Mouse (Mus musculus): ENCODE results near the gene BC003965. TPM values are rescaled to one million over a fixed set of nuclear protein-coding genes. Genes with fewer than 3 reads are reported as not detected.
"Not testable (repeated sequence)": the region's sequence is repeated elsewhere in the genome, so short reads cannot be mapped to it uniquely, and the experiment has no call there.

Gene BC003965
- polyA plus RNA-seq, 1 experiment from 2014 or later: 16.6 TPM

DNA sequence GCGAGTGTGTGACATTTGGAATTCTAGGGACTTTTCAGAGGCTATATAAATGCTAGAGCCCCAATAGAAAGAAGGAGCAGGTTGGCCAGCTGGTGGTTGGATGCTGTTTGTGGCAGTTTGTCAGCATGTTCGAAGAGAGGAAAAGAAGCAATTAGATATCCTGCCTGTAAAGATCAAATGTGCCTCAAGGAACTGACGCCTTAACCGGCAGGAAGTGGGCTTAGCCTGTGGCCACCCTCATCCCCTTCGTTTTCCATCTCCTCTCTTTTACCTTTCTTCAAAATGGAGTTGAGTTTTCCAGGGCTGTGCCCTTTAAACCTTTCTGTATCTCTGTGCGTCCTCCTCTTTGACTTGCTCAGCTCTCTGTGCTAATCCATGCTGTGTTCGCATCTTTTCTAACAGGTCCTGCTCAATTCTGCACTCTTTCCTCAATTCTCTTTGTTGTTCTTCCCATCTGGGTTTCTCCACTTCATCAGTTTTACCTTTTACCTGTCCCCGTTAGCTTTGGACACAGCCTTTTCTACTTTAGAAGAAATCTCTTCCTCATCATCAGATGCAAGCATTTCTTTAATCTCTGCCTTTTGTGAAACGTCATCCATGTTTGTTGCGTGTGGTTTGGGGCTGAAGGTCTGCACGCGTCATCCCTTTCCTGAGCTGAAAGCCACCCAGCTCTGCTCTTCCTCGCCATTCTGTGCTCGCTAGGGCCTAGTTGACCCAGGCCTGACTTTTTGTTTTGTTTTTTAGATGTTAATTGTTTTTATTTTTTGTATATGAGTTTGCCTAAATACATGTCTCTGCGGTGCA is 35.3 kb downstream of the BC003965 start:
- no peaks in the 10 kb centered on the region for H3K9me3 ChIP-seq (replicated peaks)
- no peak overlapping the region for H3K4me2 ChIP-seq
- no peak overlapping the region for H3K9ac ChIP-seq
- no peak for ATAC-seq (ENCODE audit: insufficient read depth)
- peaks cover 41% of the 10 kb centered on the region for H3K4me1 ChIP-seq (replicated peaks)
- 74% methylated on average over 15 of the region's 15 CpGs for whole genome bisulfite sequencing (ENCODE audit: insufficient replicate concordance)
- H3K27ac ChIP-seq (replicated peaks): no peak overlapping the region
- peaks cover 25% of the 10 kb centered on the region for H3K36me3 ChIP-seq (replicated peaks)
- H3K4me3 ChIP-seq (replicated peaks): no peak overlapping the region
- H3K27me3 ChIP-seq: no peaks in the 10 kb centered on the region

DNA sequence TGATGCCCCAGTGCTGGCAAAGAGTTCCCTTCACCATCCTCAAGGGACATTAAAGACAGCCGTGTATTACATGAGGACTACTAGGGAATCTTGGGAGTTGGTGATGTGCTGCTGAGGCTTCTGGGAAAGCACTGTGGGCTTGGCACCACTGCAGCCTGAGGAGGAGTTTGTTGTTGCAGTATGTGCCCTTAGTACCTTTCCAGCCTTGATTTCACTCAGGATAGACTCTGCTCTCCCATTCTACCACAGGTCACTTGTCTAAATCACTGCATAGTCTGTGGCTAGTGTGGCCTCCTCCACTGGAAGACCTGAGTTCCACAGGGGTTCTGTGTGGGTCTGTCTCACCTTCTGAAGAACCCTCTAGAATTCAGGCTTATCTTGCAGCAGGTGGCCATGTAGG is 36.4 kb downstream of the BC003965 start:
- H3K9ac ChIP-seq: 0 out of 2 replicates have a peak overlapping the region, but pooled peaks have one; percentile 70
- no peak for ATAC-seq (ENCODE audit: insufficient read depth)
- H3K4me3 ChIP-seq (replicated peaks): no peak overlapping the region
- H3K27ac ChIP-seq (replicated peaks): peak overlapping the region; percentile 93; the same call in 1 of the 2 replicates
- peaks cover 16% of the 10 kb centered on the region for H3K36me3 ChIP-seq (replicated peaks)
- H3K27me3 ChIP-seq: no peaks in the 10 kb centered on the region
- peaks cover 52% of the 10 kb centered on the region for H3K4me1 ChIP-seq (replicated peaks)
- WGBS (ENCODE audit: insufficient replicate concordance): 82% methylated on average over 1 of the region's 1 CpGs
- H3K4me2 ChIP-seq: no peak overlapping the region; the same call in 1 of the 2 replicates
- H3K9me3 ChIP-seq (replicated peaks): no peaks in the 10 kb centered on the region

DNA sequence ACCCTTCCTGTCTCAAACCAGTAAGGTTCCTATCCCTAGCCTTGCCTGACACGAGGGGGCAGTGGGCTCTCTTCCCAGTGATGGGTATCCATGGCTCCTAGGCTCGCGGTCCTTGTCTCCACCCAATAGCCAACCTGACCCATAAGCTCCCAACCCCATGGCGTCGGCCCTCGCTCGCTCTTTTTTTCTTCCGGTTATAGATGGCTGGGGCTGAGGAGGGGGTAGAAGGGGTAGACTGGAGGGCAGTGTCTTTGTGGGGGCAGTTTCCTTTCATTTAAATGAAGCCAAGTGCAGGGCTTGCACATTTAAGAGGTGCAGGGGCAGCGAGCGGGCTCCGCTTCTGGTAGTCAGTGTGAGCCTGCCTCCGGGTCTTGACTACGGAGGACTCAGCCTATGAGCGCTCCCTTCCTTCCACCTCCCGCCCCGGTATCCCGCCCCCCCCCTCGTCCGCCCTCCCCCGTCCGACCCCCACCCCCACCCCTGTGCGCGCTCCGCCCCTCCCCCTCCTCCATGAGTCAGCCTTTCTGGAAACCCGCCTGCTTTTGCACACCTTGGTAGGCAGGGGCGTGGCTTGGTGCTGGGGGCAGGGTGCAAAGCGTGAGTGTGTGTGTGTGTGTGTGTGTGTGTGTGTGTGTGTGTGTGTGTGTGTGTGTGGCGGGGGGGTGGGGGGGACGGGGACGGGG is 37.6 kb downstream of the BC003965 start:
- H3K9me3 ChIP-seq (replicated peaks): no peaks in the 10 kb centered on the region
- H3K4me1 ChIP-seq (replicated peaks): peaks cover 64% of the 10 kb centered on the region
- H3K27ac ChIP-seq (replicated peaks): peak overlapping the region; percentile 93
- no peaks in the 10 kb centered on the region for H3K27me3 ChIP-seq
- H3K36me3 ChIP-seq (replicated peaks): peaks cover 25% of the 10 kb centered on the region
- peak overlapping the region; percentile 70 for H3K9ac ChIP-seq
- H3K4me3 ChIP-seq (replicated peaks): peak overlapping the region; percentile 80
- peak overlapping the region; percentile 89 for H3K4me2 ChIP-seq
- WGBS (ENCODE audit: insufficient replicate concordance): under 1% methylated on average over 21 of the region's 30 CpGs
- peak; percentile 77 for ATAC-seq (ENCODE audit: insufficient read depth)

- peak overlapping the region; percentile 95 for H3K27ac ChIP-seq (replicated peaks)
- H3K4me2 ChIP-seq: peak overlapping the region; percentile 89
- H3K36me3 ChIP-seq (replicated peaks): peaks cover 27% of the 10 kb centered on the region
- 3% methylated on average over 14 of the region's 28 CpGs for WGBS (ENCODE audit: insufficient replicate concordance)
- not testable (repeated sequence) for H3K9me3 ChIP-seq (replicated peaks); H3K27me3 ChIP-seq
- H3K4me1 ChIP-seq (replicated peaks): peaks cover 69% of the 10 kb centered on the region
- H3K9ac ChIP-seq: peak overlapping the region; percentile 88
- peak; percentile 67 for ATAC-seq (ENCODE audit: insufficient read depth)
- peak overlapping the region; percentile 80 for H3K4me3 ChIP-seq (replicated peaks)
These were observed 38.2 kb downstream of the BC003965 start for GRCm38 (mm10) chr17:25222504-25222940.

- Histone ChIP-seq H3K4me2 (peak overlapping the region; percentile 85), H3K4me1 (replicated peaks) (peaks cover 75% of the 10 kb centered on the region), H3K27me3 (no peaks in the 10 kb centered on the region), H3K4me3 (replicated peaks) (peak overlapping the region; percentile 80), H3K27ac (replicated peaks) (peak overlapping the region; percentile 95), H3K9ac (peak overlapping the region; percentile 88), H3K9me3 (replicated peaks) (no peaks in the 10 kb centered on the region), H3K36me3 (replicated peaks) (peaks cover 33% of the 10 kb centered on the region)
- peak; percentile 61 for ATAC-seq (ENCODE audit: insufficient read depth)
- WGBS (ENCODE audit: insufficient replicate concordance): 8% methylated on average over 6 of the region's 6 CpGs
These were observed 38.7 kb downstream of the BC003965 start for GRCm38 (mm10) chr17:25222951-25223601.

GRCm38 (mm10) chr17:25224586-25225222 is 40.4 kb downstream of the BC003965 start:
- peak overlapping the region; percentile 88 for H3K9ac ChIP-seq
- 50% methylated on average over 7 of the region's 7 CpGs for WGBS (ENCODE audit: insufficient replicate concordance)
- peaks cover 39% of the 10 kb centered on the region for H3K36me3 ChIP-seq (replicated peaks)
- peak overlapping the region; percentile 80 for H3K4me3 ChIP-seq (replicated peaks)
- H3K27ac ChIP-seq (replicated peaks): peak overlapping the region; percentile 95
- H3K9me3 ChIP-seq (replicated peaks): no peaks in the 10 kb centered on the region
- no peak for ATAC-seq (ENCODE audit: insufficient read depth)
- H3K4me2 ChIP-seq: peak overlapping the region; percentile 85
- H3K27me3 ChIP-seq: no peaks in the 10 kb centered on the region
- H3K4me1 ChIP-seq (replicated peaks): peaks cover 89% of the 10 kb centered on the region

DNA sequence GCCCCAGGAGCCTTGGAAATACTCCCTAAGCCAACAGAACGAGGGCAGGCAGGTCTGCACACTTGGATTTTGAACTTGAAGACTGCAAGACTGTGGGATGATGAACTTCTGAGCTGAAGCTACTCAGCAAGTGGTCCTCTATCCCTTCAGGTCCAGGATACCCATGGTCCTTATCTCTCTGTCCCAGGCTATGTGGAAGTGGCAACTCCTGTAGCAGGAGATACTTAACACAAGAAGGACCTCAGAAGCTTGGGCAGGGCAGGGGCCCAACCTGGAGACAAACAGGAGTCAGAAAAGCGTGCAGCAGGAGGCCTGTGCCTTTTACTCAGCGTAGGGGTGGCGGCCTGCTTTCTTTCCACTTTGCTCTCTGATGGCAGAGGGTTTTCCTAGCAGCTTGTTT is 41.3 kb downstream of the BC003965 start:
- WGBS (ENCODE audit: insufficient replicate concordance): 29% methylated on average over 4 of the region's 4 CpGs
- peak overlapping the region; percentile 88 for H3K9ac ChIP-seq
- peak overlapping the region; percentile 95 for H3K27ac ChIP-seq (replicated peaks)
- peak; percentile 58 for ATAC-seq (ENCODE audit: insufficient read depth)
- H3K36me3 ChIP-seq (replicated peaks): peaks cover 49% of the 10 kb centered on the region
- H3K27me3 ChIP-seq: no peaks in the 10 kb centered on the region
- H3K9me3 ChIP-seq (replicated peaks): no peaks in the 10 kb centered on the region
- peak overlapping the region; percentile 80 for H3K4me3 ChIP-seq (replicated peaks)
- H3K4me2 ChIP-seq: peak overlapping the region; percentile 85
- H3K4me1 ChIP-seq (replicated peaks): peaks cover 84% of the 10 kb centered on the region

DNA sequence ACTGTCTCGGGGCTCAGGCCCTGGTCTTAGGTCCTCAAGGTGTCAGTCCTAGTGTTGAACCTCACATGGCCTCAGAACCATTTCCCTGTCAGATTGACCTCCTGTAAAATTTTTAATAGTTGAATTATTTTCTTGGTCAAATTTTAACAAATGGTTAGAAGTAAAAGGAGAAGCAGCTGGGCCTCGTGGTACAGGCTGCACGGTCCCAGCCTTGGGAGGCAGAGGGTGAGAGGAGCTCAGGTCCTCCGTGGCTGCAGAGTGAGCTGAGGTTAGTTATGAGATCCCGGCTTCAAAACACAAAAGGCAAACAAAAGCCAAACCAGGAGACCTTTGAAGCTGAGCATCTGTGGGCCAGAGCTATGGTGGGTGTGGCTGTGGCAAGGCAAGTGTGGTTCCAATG is 43.6 kb downstream of the BC003965 start:
- Histone ChIP-seq H3K9me3 (replicated peaks) (no peaks in the 10 kb centered on the region), H3K4me3 (replicated peaks) (no peak overlapping the region), H3K4me2 (no peak overlapping the region; the same call in 1 of the 2 replicates), H3K27ac (replicated peaks) (0 out of 2 replicates have a peak overlapping the region, but pooled peaks have one; percentile 95), H3K4me1 (replicated peaks) (peaks cover 64% of the 10 kb centered on the region), H3K36me3 (replicated peaks) (peaks cover 58% of the 10 kb centered on the region), H3K27me3 (no peaks in the 10 kb centered on the region), H3K9ac (no peak overlapping the region)
- no peak for ATAC-seq (ENCODE audit: insufficient read depth)
- WGBS (ENCODE audit: insufficient replicate concordance): 82% methylated on average over 5 of the region's 5 CpGs

GRCm38 (mm10) chr17:25230014-25230655 is 45.8 kb downstream of the BC003965 start:
- 66% methylated on average over 17 of the region's 17 CpGs for WGBS (ENCODE audit: insufficient replicate concordance)
- ATAC-seq (ENCODE audit: insufficient read depth); H3K9ac ChIP-seq; H3K27ac ChIP-seq (replicated peaks); H3K4me3 ChIP-seq (replicated peaks); H3K9me3 ChIP-seq (replicated peaks); H3K4me2 ChIP-seq; H3K27me3 ChIP-seq: not testable (repeated sequence)
- peaks cover 64% of the 10 kb centered on the region for H3K36me3 ChIP-seq (replicated peaks)
- H3K4me1 ChIP-seq (replicated peaks): peaks cover 43% of the 10 kb centered on the region

DNA sequence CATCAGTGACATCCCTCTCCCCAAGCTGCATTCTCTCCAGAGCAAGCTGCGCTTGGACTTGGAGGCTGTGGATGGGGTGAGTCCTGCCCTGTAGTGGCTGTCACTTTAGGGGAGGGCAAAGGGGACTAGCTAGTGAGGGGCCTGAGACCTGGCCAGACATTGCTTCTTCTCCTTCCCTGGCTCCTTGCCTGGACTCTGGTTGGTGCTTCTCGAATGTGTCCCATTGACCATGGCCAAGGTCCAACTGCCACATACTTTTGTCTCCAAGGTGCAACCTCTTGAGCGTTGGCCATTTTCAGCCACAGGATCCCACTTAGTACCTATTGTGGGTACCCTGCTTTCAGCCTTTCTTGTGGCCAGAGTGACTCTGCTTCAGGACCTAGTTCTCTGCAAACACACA is 46.3 kb downstream of the BC003965 start:
- WGBS (ENCODE audit: insufficient replicate concordance): 89% methylated on average over 3 of the region's 3 CpGs
- peaks cover 70% of the 10 kb centered on the region for H3K36me3 ChIP-seq (replicated peaks)
- no peaks in the 10 kb centered on the region for H3K9me3 ChIP-seq (replicated peaks)
- no peak overlapping the region for H3K9ac ChIP-seq
- H3K4me1 ChIP-seq (replicated peaks): peaks cover 37% of the 10 kb centered on the region
- H3K27ac ChIP-seq (replicated peaks): no peak overlapping the region
- ATAC-seq (ENCODE audit: insufficient read depth): no peak
- H3K4me3 ChIP-seq (replicated peaks): no peak overlapping the region
- no peak overlapping the region for H3K4me2 ChIP-seq
- H3K27me3 ChIP-seq: no peaks in the 10 kb centered on the region

All from liver, embryonic 15.5 days (tissue).